Mouse (Mus musculus) lung, adult 2 months (tissue): ENCODE data around the gene Glyatl3.

Experiments
- CTCF ChIP-seq: fragments of 200-500 bp; IDR thresholded peaks from 2 replicates; pipeline ENCODE4 v1.5.1; 2011; ENCODE audit warnings: mild to moderate bottlenecking, low read length, control low read depth; ENCODE audit not compliant: insufficient read depth
- POLR2A ChIP-seq: fragments of 200-500 bp; IDR thresholded peaks from 2 replicates; pipeline ENCODE4 v1.6.1; 2011; ENCODE audit warnings: low read depth, mild to moderate bottlenecking, control low read depth, low read length, borderline replicate concordance; ENCODE audit errors: extremely low read depth

DNA sequence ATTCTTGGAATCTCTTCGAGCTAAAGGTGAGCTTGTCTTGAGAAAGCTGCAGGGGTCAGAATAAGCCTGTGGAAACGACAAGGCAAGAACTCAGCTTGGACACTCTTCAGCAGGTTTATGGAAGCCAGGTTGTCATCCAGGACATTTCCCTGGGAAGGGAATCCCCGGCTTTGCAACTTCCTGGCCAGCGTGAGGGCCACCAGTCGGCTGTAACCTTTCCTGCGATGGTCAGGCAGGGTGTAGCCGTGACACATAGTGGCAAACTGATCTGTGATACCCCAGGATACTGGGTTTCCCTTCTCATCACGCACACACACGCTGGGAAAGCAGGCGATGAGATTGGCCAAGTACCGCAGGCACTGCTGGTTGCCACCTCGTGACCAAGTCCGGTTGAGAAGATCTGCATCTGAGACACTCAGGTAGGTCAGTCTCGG lies 9.4 kb downstream of the Glyatl3 start:
- TF ChIP-seq CTCF (no peak), POLR2A (no peak)
